Mouse (Mus musculus) forebrain, embryonic 11.5 days (tissue): ENCODE data around the gene 2310061I04Rik. TPM values are rescaled to one million over a fixed set of nuclear protein-coding genes. Genes with fewer than 3 reads are reported as not detected.

Experiments used
- ATAC-seq: fragments of 200-750 bp; cut with Nextera tagmentation; replicated peaks from 2 replicates; pipeline ENCODE4 v1.8.0; 2017; ENCODE audit warnings: moderate TSS enrichment; ENCODE audit not compliant: low FRiP score
- DNase-seq: peaks from one replicate; pipeline ENCODE4 v3.0.0-alpha.2; 2017; ENCODE audit warnings: low spot score
- H3K27ac ChIP-seq: fragments of 300-500 bp; sonication (generic); 2 replicates; pipeline ENCODE4 v1.5.1; 2014; ENCODE audit warnings: low read depth, low read length
- H3K27me3 ChIP-seq: fragments of 300-500 bp; sonication (generic); 2 replicates; pipeline ENCODE4 v1.6.1; 2014; ENCODE audit warnings: mild to moderate bottlenecking, low read length, mixed read lengths; ENCODE audit not compliant: control insufficient read depth, insufficient read depth
- H3K36me3 ChIP-seq: fragments of 300-500 bp; sonication (generic); 2 replicates; pipeline ENCODE4 v1.6.1; 2014; ENCODE audit warnings: mild to moderate bottlenecking, low read length, moderate library complexity, mixed read lengths; ENCODE audit not compliant: control insufficient read depth, insufficient read depth
- H3K4me1 ChIP-seq: fragments of 300-500 bp; sonication (generic); replicated peaks from 2 replicates; pipeline ENCODE4 v1.6.1; 2014; ENCODE audit warnings: low read length, mixed read lengths; ENCODE audit not compliant: control insufficient read depth, insufficient read depth
- H3K4me2 ChIP-seq: fragments of 300-500 bp; sonication (generic); 2 replicates; pipeline ENCODE4 v1.6.1; 2014; ENCODE audit warnings: low read depth, mild to moderate bottlenecking, low read length, moderate library complexity, mixed read lengths; ENCODE audit not compliant: severe bottlenecking
- H3K4me3 ChIP-seq: fragments of 300-500 bp; sonication (generic); 2 replicates; pipeline ENCODE4 v1.5.1; 2014; ENCODE audit warnings: low read depth, low read length
- H3K9ac ChIP-seq: fragments of 300-500 bp; sonication (generic); 2 replicates; pipeline ENCODE4 v1.6.1; 2014; ENCODE audit warnings: low read length
- H3K9me3 ChIP-seq: fragments of 300-500 bp; sonication (generic); 2 replicates; pipeline ENCODE4 v1.6.1; 2016; ENCODE audit warnings: low read length, mixed read lengths; ENCODE audit not compliant: control insufficient read depth
- WGBS: fragments of 180-500 bp; shearing (Covaris S2); extraction: QIAGEN DNeasy Blood & Tissue Kit; methylation state at CpG from one replicate; pipeline ENCODE4 v1.1.7; 2014; 5-methylcytosine and 5-hydroxymethylcytosine counted together
- polyA plus RNA-seq: library from polyadenylated mRNA; unstranded; fragments of >200 nt; fragmentation: Nextera tagmentation; extraction: Ambion mirVana; gene quantifications from 2 replicates; pipeline ENCODE4 v1.2.1, GENCODE M21; 2014

Gene 2310061I04Rik
- polyA plus RNA-seq, 1 experiment from 2014 or later = 26.9 TPM

- peak overlapping the region; percentile 67 for H3K4me3 ChIP-seq
- H3K27ac ChIP-seq = peak overlapping the region; percentile 53; the same call in 1 of the 2 replicates
- DNase-seq = peak; percentile 61
- peaks cover 27% of the 10 kb centered on the region for H3K4me1 ChIP-seq
- H3K9me3 ChIP-seq = peaks cover 2% of the 10 kb centered on the region; the same call in 1 of the 2 replicates
- 7% methylated on average over 7 of the region's 7 CpGs for WGBS
- H3K4me2 ChIP-seq = peak overlapping the region; percentile 95
- peaks cover 5% of the 10 kb centered on the region; the same call in 1 of the 2 replicates for H3K36me3 ChIP-seq
- H3K27me3 ChIP-seq = no peaks in the 10 kb centered on the region
- ATAC-seq = no peak
- peak overlapping the region; percentile 93 for H3K9ac ChIP-seq
Observed at GRCm38 (mm10) chr17:35869346-35870067, 27.7 kb downstream of the 2310061I04Rik start.

GRCm38 (mm10) chr17:35868961-35869345, 28.3 kb downstream of the 2310061I04Rik start:
- Histone ChIP-seq H3K27ac (peak overlapping the region; percentile 25; the same call in 1 of the 2 replicates), H3K9me3 (peaks cover 2% of the 10 kb centered on the region; the same call in 1 of the 2 replicates), H3K36me3 (peaks cover 5% of the 10 kb centered on the region; the same call in 1 of the 2 replicates), H3K27me3 (no peaks in the 10 kb centered on the region), H3K4me3 (peak overlapping the region; percentile 67), H3K4me1 (peaks cover 30% of the 10 kb centered on the region), H3K4me2 (peak overlapping the region; percentile 95), H3K9ac (peak overlapping the region; percentile 93)
- ATAC-seq (no peak), DNase-seq (no peak)
- WGBS = 8% methylated on average over 7 of the region's 7 CpGs

- Histone ChIP-seq H3K36me3 (peaks cover 5% of the 10 kb centered on the region; the same call in 1 of the 2 replicates), H3K9me3 (peaks cover 2% of the 10 kb centered on the region; the same call in 1 of the 2 replicates), H3K4me1 (peaks cover 30% of the 10 kb centered on the region), H3K27ac (0 out of 2 replicates have a peak overlapping the region, but pooled peaks have one; percentile 26), H3K27me3 (no peaks in the 10 kb centered on the region), H3K9ac (peak overlapping the region; percentile 93), H3K4me3 (peak overlapping the region; percentile 67), H3K4me2 (peak overlapping the region; percentile 95)
- WGBS = 42% methylated on average over 17 of the region's 17 CpGs
- ATAC-seq = no peak
- no peak for DNase-seq
Observed at GRCm38 (mm10) chr17:35868165-35868820, 28.9 kb downstream of the 2310061I04Rik start.

GRCm38 (mm10) chr17:35866911-35867890, 30.0 kb downstream of the 2310061I04Rik start:
- Histone ChIP-seq H3K4me1 (peaks cover 30% of the 10 kb centered on the region), H3K4me3 (peak overlapping the region; percentile 67), H3K4me2 (peak overlapping the region; percentile 95), H3K9ac (peak overlapping the region; percentile 93), H3K36me3 (peaks cover 5% of the 10 kb centered on the region; the same call in 1 of the 2 replicates), H3K27me3 (no peaks in the 10 kb centered on the region), H3K27ac (peak overlapping the region; percentile 90), H3K9me3 (peaks cover 2% of the 10 kb centered on the region; the same call in 1 of the 2 replicates)
- no peak for ATAC-seq
- no peak for DNase-seq
- 11% methylated on average over 26 of the region's 26 CpGs for WGBS

- Histone ChIP-seq H3K9me3 (peaks cover 2% of the 10 kb centered on the region; the same call in 1 of the 2 replicates), H3K27me3 (no peaks in the 10 kb centered on the region), H3K9ac (peak overlapping the region; percentile 93), H3K36me3 (peaks cover 4% of the 10 kb centered on the region; the same call in 1 of the 2 replicates), H3K4me2 (peak overlapping the region; percentile 95), H3K27ac (peak overlapping the region; percentile 90), H3K4me1 (peaks cover 30% of the 10 kb centered on the region), H3K4me3 (peak overlapping the region; percentile 67)
- peak; percentile 49 for ATAC-seq
- WGBS = under 1% methylated on average over 32 of the region's 38 CpGs
- DNase-seq = peak; percentile 82
Observed at GRCm38 (mm10) chr17:35866281-35866831, 30.9 kb downstream of the 2310061I04Rik start.

GRCm38 (mm10) chr17:35865481-35866280, 31.6 kb downstream of the 2310061I04Rik start, which contains the start of gene Ppp1r18:
Ppp1r18 (plus strand) TSS chr17:35865593.
- peak within 1 kb of the TSS; percentile 93 for H3K9ac ChIP-seq

GRCm38 (mm10) chr17:35864832-35865353, 32.3 kb downstream of the 2310061I04Rik start:
- 24% methylated on average over 10 of the region's 10 CpGs for WGBS
- Histone ChIP-seq H3K9ac (peak overlapping the region; percentile 93), H3K4me1 (peaks cover 27% of the 10 kb centered on the region), H3K27me3 (no peaks in the 10 kb centered on the region), H3K36me3 (no peaks in the 10 kb centered on the region; the same call in 1 of the 2 replicates), H3K9me3 (no peaks in the 10 kb centered on the region), H3K4me3 (peak overlapping the region; percentile 67), H3K27ac (peak overlapping the region; percentile 90), H3K4me2 (peak overlapping the region; percentile 95)
- no peak for DNase-seq
- no peak for ATAC-seq

More at GRCm38 (mm10) chr17:35865481-35866280, 31.6 kb downstream of the 2310061I04Rik start, which contains the start of gene Ppp1r18:
- Histone ChIP-seq H3K4me3 (peak within 1 kb of the TSS; percentile 67), H3K9me3 (no peaks in the 10 kb centered on the region), H3K27me3 (no peaks in the 10 kb centered on the region), H3K36me3 (no peaks in the 10 kb centered on the region; the same call in 1 of the 2 replicates), H3K4me2 (peak within 1 kb of the TSS; percentile 95), H3K4me1 (peaks cover 30% of the 10 kb centered on the region), H3K27ac (peak within 1 kb of the TSS; percentile 90)
- under 1% methylated on average over 42 of the region's 48 CpGs for WGBS
- ATAC-seq = peak; percentile 70
- DNase-seq = peak; percentile 93
